Mouse (Mus musculus): ENCODE measurements around the gene Zfp217.
"Not testable (repeated sequence)": the region's sequence is repeated elsewhere in the genome, so short reads cannot be mapped to it uniquely, and the experiment has no call there.

Zfp217 gene

DNA sequence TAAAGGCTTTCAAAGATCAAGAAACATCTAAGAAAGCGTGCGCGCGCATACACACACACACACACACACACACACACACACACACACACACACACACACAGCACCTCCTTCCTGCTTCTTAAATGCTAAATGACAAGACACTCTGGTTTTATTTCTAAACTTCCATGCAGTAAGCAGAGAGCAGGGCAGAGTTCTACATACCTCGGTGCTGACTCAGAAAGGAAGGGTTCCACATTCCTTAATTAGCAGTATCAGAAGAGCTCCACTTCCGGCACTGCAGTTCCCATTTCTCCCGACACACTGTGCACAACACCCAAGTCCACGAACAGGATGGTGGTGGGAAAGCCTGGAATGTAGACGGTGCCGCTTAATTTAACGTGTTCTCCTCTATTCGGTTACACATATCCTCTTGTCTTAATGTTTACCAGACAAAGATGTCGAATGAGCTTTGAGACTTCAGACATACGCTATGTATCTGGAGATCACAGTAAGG is at the start of gene Zfp217:
Gene Zfp217, minus strand, starts transcription at position 443 of the 493 bp plus-strand sequence.
- DNase-seq (ENCODE audit: low read depth in 2 of 2, low spot score in 2 of 2) = no peak

DNA sequence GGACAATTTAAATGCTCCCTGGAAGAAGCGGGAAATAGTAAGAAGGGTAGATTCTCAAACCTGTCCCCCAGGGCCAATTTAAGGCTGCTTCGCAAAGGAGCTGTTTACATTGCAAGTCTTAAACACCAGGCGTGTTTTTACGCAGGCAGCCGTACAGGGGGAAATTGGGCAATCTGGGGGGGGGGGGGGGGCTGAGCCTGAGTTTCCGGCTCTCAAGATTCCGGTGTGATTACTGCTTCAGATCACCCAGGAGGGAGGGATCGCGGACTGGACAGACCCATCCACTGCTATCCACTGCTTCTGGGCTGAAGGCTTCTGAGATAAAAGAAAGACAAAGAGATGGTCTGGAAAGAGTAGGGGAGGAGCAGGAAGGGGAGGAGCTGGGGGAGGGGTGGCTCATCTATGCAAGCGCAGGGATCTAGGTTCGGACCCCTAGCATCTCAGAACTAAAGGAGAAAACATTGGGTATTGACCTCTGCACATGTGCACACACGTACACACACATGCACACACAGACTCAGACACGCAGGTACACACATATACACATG is 47.7 kb upstream of the Zfp217 start:
- no peak for DNase-seq (ENCODE audit: low read depth in 2 of 2, low spot score in 2 of 2)

DNA sequence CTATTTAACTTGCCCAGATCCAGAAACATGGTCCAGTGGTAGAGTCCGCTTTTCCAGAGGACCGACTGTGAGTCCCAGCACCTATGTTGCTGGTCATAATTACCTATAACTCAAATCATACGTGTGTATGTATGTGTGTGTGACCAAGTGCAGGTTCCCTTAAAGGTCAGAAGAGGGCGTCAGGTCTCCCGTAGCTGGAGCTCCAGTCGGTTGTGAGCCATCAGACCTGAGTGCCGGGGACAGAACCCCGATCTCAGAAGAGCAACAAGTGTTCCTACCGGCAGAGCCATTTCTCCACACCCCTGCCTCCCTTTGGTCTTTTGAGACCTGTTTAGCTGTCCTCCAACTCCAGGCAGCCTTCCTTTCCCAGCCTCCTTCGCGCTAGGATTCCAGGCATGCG is 46.9 kb upstream of the Zfp217 start:
- no peak for DNase-seq (ENCODE audit: low read depth in 2 of 2, low spot score in 2 of 2)

DNA sequence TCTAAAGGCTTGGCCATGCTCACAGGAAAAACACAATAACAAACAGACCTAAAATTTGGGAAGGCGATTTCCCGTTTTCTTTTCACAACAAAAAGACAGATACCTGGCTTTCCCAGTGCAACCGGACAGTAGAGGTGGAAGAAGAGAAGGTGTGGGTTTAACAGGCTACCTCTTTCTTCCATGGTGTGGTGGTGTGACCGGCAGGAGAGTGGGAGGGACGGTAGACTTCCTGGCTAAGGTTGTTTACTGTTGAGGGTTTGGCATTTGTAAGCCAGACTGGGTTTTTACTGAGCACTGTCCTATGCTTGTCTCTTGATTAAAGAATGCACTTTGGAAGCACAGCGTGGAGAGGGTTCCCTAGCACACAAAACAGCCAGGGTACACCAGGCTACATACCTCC is 45.9 kb upstream of the Zfp217 start:
- DNase-seq (ENCODE audit: low read depth in 2 of 2, low spot score in 2 of 2) = no peak

DNA sequence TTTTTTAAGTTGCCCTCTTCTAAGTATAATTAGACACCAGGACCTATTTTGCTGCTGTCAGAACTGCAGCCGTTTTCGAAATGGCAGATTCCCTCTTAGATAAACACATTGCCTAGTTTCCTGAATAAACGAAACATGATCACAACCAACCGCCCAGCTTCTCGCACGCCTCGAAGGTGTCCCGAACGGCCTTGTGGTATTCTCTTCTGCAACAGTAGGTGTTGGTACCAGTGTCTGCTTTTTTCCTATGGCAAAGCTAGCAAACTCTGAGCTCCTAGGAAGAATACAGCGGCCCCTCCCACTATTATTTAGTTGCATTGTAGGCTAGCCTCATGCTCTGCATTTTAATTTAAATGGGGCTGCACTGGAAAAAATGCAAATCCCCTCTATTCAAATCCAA is 45.3 kb upstream of the Zfp217 start:
- DNase-seq (ENCODE audit: low read depth in 2 of 2, low spot score in 2 of 2) = no peak

DNA sequence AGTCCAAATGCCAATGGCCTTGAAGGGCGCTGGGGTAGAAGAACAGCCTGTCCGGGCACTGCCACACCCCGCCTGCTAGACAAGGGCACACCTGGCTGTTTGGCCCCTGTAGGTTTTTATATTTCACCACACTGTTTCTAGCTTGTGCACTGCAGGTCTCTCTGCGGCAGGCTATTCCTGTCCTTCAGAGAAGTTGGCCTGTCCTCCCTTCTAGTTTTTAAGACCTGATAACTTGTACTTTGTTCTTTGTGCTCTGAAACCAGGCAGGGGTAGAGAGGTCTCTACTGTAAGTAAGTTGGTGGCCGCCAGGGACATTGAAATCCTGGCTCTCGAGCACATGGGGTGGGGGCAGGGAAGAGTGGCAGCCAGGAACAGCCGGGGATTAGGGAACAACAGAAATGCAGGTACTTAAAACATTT is 44.8 kb upstream of the Zfp217 start:
- DNase-seq (ENCODE audit: low read depth in 2 of 2, low spot score in 2 of 2) = no peak

DNA sequence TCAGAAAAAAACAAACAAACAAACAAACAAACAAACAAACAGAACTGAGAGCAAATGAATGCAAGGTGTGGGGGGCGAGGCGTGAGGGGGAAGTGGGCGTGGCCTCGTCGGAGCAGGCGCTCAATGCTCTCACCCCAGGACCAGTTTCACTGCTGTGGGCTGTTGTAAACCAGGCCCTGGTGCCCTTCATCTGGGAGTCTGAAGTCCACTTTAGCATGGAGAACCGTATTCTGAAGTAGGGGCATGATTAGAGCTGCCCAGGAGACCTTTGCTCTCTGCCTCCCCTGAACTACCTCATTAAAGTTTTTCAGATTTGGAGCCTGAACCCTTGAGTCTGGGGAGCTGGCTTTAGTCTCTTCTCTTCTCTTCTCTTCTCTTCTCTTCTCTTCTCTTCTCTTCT is 40.8 kb upstream of the Zfp217 start:
- DNase-seq (ENCODE audit: low read depth in 2 of 2, low spot score in 2 of 2) = no peak

DNA sequence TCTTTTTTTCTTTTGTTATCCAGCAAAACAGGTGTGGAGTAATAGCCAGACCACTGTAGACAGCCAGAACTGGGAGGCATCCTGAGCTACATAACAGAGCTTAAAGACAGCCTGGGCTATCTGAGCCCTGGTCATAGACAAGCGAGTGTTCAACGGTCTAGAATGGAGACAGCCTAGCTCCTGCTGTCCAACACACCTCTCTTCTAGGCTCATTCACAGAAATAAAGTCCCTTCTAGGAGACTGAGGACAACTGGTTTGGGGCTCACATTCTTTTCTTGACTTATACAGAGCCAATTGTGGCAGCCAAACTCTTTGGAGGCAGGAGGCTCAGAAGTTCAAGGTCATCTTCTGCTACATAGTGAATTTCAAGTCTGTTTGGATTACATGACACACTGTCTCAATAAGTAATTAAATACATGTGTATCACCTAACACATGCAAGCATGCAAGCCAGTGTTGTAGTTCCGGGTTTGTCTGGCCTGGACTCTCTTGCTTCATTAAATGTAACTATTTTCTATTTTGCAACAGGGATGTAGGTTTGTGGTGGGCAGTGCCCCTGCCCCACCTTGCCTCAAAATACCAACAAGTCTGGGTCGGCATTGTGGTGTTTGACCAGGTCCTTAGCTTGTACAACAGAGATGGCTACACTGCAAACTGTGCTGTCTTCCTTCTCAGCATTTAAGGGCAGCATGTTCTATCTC is 37.4 kb upstream of the Zfp217 start:
- no peak for DNase-seq (ENCODE audit: low read depth in 2 of 2, low spot score in 2 of 2)

DNA sequence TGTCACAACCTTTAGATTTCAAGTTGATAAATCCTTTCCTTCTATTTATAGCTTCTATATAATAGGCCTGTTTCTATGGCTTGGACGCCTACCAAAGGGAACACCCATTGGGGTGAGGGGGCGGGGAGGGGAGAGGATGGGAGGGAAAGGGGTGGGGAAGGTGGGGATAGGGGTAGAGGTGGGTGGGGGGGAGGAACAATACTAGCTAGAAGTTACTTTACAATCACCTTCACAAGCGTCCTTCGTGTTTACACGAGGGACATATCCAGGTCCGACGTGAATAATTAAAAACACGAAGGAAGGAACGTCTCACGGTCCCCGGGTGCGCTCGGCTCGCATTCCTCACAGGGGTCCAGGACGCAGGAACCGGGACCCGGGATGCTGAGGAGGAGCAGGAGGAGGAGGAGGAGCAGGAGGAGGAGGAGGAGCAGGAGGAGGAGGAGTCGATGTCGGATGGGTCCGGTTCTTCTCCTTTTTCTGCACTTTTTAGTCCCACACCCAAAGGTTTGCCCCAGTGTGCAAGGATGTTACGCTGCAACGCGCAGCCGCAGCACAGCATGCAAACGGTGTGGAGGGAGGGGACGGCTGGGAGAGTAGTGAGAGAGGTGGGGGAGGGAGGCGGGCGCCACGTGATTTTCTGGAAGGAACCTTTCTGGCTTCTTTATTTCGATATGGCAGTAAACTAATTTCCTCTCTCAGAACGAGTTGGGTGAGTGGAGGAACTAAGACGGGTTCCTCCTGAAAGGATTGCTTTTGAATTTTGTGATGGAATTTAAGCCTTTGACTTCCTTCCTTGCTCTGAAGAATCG is 36.5 kb upstream of the Zfp217 start:
- DNase-seq (ENCODE audit: low read depth in 2 of 2, low spot score in 2 of 2) = peak; percentile 52 to 68

DNA sequence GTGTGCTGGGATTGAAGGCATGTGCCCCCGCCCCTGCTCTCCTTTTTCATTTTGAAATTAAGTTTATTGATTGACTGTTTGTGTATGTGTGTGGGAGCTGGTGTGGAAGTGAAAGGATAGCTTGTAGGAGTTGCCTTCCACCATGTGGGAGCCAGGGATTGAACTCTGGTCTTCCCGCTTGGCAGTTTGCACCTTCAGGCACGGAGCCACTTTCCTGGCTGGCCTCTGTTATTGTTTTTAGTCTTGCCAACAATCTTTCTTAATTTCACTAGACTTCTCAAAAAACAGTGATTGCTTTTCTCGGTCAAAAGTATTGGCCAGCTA is 35.9 kb upstream of the Zfp217 start:
- DNase-seq (ENCODE audit: low read depth in 2 of 2, low spot score in 2 of 2) = no peak

DNA sequence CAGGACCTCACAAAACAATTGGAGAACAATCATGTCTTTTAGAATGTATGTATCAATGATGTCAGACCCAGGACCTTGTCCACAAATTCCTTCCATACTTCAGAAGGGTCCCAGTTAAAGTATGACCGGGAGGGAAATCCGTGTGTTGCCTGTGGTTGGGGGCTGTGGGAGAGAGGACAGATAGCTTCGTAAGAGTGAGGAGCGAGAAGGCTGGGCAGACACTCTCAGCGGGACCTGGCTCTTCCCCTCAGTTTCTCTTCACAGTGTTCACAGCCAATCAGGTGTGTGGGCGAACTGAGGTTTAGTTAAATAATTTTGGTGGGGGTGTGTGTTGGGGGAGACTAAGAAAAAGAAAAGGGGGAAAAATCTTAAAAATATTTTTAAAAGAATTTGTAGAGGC is 34.0 kb upstream of the Zfp217 start:
- DNase-seq (ENCODE audit: low read depth in 2 of 2, low spot score in 2 of 2) = no peak

DNA sequence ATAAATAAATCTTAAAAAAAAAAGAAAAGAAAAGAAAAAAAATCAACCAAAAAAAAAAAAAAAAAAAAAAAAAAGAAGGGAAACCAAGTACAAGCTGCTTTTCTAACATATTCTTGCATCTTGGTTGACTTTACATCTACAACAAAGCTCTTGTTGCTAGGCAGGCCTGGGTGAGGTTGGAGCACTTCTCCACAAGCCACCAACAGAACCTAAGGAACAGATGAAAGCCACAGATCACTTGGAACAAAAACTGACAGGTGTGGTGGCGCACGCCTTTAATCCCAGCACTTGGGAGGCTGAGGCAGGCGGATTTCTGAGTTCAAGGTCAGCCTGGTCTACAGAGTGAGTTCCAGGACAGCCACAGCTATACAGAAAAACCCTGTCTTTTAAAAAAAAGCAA is 32.9 kb upstream of the Zfp217 start:
- not testable (repeated sequence) for DNase-seq (ENCODE audit: low read depth in 2 of 2, low spot score in 2 of 2)

DNA sequence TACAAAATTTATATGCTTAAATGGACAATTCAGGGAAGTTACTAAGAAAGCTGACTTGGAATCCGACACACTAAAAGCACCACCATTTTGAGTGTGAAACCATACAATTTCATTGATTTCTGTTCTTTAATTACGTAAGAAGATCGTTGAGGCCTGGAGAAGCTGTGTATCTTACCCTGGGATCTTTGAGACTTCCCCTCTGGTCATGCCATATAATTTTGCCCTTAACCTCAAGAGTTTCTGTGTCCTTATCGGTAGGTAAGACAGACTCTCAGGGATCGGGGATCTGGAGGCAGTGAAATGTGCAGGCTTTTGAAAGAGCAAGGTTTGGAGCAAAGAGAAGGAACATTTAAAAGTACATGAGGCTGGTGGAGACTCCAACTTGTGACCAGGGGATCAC is 31.4 kb upstream of the Zfp217 start:
- no peak for DNase-seq (ENCODE audit: low read depth in 2 of 2, low spot score in 2 of 2)

DNA sequence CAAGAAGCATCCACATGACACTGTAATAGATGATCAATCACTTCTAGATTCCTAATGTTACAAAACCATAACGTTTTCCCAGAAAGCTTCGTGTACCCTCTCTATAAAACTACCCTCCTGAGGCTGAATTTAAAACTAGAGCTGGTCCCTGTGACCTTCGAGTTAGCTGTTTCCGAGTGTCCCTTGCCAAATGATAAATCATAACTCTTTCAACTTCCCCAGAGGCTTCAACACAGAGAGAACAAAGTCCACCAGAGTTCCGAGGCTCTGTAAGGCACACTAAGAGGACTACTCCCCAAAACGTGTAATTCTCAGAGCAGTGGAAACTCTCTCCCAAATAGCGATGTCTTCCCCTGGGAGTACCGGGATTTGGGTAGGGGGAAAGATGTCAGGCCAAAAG is 29.4 kb upstream of the Zfp217 start:
- no peak for DNase-seq (ENCODE audit: low read depth in 2 of 2, low spot score in 2 of 2)

DNA sequence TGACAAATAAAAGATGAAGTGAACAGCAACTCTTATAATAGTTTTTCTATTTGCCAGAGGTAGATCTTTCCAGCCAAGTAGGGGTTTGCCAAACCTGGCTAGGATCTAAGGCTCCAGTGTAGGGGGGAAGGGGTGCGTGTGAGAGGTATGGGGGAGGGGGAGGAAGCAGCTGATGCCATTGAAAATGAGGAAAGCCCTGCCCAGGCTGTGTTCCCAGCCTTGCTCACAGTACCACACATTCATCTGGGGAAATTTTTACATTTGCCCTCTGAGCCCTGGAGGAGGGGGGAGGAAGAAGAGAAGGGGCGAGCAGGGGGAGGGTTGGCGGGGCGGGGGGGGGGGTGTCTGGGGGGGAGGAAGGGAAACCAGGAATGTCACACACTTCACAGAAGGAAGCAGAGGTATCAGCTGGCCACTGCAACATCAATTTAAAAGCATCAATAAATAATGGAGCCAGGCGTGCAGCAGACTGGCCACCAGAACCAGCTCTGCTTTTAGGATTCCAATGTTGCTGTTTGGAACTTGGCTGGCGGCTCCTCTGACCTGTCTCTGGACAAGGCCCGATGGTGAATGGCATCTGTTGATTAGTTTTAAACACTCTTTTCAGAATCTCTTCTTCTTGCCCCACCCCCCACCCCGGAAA is 28.5 kb upstream of the Zfp217 start:
- no peak for DNase-seq (ENCODE audit: low read depth in 2 of 2, low spot score in 2 of 2)

DNA sequence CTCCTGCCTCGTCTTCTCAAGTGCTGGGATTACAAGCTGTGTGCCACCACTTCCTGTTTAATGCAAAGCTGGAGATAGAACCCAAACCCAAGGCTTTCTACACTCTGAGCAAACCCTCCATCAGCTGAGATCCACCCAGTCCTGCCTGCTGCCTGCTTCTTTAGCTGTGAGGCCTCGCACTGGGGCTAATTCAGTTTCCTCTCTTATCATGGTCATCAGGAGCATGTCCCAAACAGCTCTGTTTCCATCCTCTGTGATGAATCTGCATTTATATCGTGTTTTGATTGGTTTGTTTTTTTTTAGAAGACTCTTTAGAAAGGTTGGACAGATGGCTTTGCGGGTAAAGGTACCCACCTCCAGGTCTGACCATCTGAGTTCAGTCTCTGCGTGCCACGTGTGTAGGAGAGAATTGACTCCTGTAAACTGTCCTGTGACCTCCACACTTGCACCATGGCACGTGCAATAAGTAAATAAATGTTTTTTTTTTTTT is 27.8 kb upstream of the Zfp217 start:
- no peak for DNase-seq (ENCODE audit: low read depth in 2 of 2, low spot score in 2 of 2)

DNA sequence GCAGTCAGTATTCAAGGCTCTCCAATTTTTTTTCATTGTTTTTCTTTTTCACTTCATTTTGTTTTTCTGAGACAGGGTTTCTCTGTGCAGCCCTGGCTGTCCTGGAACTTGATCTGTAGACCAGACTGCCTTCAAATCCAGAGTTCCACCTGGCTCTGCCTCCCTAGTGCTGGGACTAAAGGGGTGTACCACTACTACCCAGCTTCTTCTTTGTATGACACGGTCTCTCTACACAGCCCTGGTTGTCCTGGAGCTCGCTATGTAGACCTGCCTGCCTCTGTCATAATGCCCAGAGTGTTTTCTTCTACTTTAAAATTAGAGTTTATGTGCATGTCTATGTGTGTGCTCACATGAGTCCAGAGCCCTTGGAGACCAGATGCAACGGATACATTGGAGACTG is 27.3 kb upstream of the Zfp217 start:
- no peak for DNase-seq (ENCODE audit: low read depth in 2 of 2, low spot score in 2 of 2)

DNA sequence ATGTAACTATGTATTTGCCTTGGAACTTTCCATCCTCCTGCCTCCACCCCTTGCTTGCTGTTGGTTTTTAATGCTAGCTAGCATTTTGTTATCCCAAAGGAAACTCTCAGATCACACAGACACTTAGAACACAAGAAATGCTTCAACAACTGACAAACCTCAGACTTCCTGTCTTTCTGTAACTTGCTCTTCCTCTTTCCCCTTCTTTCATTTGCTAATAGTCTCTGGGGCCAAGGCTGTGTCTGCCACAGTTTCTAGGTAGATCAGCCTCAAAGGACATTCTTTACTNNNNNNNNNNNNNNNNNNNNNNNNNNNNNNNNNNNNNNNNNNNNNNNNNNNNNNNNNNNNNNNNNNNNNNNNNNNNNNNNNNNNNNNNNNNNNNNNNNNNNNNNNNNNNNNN is 21.2 kb upstream of the Zfp217 start:
- DNase-seq (ENCODE audit: low read depth in 2 of 2, low spot score in 2 of 2) = no peak

DNA sequence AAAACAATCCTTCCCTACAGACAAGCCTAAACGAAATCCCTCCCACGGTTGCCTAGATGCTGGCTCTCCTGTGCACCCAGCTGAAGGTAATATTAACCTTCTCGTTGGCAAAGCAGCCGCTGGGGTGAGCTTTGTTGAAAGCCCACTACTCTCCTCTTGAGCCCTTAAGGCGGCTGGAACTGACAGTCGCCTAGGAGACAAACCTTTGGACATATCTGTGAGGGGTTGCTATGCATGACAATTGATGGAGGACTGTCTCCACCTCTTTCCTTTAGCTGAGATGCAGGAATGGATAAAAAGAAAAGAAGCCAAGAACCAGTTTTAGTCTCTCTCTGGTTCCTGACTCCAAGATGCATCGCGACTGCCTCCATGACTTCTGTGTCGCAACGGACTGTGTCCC is 17.7 kb upstream of the Zfp217 start:
- no peak for DNase-seq (ENCODE audit: low read depth in 2 of 2, low spot score in 2 of 2)

DNA sequence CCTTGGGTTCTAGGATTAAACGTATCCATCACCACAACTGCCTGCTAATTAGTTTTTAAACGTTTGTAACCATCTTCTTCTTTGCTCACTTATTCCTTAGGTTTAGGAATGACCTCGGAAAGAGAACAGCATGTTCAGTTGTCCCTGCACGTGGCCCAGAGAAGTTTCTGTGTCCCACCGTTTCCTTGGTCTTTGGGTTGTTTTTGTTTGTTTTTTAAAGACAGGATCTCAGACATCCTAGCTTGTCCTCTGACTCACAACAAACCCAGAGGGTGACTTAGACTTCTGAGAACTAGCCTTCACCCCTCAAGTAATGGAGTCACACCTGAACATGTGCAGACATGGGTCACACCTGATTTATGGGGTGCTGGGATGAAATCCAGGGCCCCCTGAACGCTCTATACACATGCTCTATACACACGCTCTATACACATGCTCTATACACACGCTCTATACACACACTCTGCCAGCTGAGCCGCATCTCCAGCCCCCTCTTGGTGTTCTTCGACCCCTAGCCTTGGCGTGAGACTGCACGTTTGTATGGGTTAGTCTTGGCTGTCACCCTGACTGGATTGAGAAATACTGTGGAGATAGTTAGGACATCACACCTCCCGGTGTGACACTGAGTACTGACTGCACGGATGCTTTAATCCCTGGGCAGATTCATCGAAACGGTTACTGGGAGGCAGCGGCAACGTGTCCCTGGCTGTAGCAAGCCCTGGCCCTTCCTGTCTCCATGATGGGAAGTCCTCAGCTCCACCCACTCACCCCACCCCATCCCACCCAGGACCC is 16.0 kb upstream of the Zfp217 start:
- DNase-seq (ENCODE audit: low read depth in 2 of 2, low spot score in 2 of 2) = no peak

Measured in CD8-positive naive resting alpha-beta T cell, adult 2 months (primary cell).